Mouse (Mus musculus) ES-E14 (cell line): ENCODE results near the gene Cep68. TPM values are rescaled to one million over a fixed set of nuclear protein-coding genes. Genes with fewer than 3 reads are reported as not detected.
"Not testable (repeated sequence)": the region's sequence is repeated elsewhere in the genome, so short reads cannot be mapped to it uniquely, and the experiment has no call there.

ENCODE experiments used
- DNase-seq: peaks from one replicate; pipeline ENCODE4 v3.0.0-alpha.2; 2013; ENCODE audit warnings: low read depth, low spot score
- H3K27ac ChIP-seq: 2 replicates; pipeline ENCODE4 v1.5.1; 2012; ENCODE audit warnings: low read depth, mild to moderate bottlenecking, low read length, moderate library complexity, mixed read lengths; ENCODE audit not compliant: poor library complexity, insufficient read depth, severe bottlenecking
- H3K36me3 ChIP-seq: 2 replicates; pipeline ENCODE4 v1.6.1; 2012; ENCODE audit warnings: mild to moderate bottlenecking, low read length, moderate library complexity, mixed read lengths; ENCODE audit not compliant: control insufficient read depth, poor library complexity, insufficient read depth, severe bottlenecking
- H3K4me1 ChIP-seq, 2 experiments: fragments of 150-350 bp in 1 of 2; sonication (generic) in 1 of 2; 2 replicates each; pipeline ENCODE4 v1.6.1; 2012; ENCODE audit warnings: low read length in 2 of 2, mild to moderate bottlenecking in 1 of 2, mixed read lengths in 1 of 2; ENCODE audit not compliant: control insufficient read depth in 2 of 2, insufficient read depth in 2 of 2, poor library complexity in 1 of 2
- H3K4me3 ChIP-seq, 2 experiments: fragments of 150-350 bp in 1 of 2; sonication (generic) in 1 of 2; 2 replicates each; pipeline ENCODE4 v1.5.1; 2012; ENCODE audit warnings: low read length in 2 of 2, low read depth in 1 of 2, mild to moderate bottlenecking in 1 of 2, mixed read lengths in 1 of 2; ENCODE audit not compliant: insufficient read depth in 1 of 2, poor library complexity in 1 of 2, severe bottlenecking in 1 of 2
- H3K9ac ChIP-seq: 2 replicates; pipeline ENCODE4 v1.6.1; 2012; ENCODE audit warnings: low read depth, mild to moderate bottlenecking, low read length, mixed read lengths; ENCODE audit not compliant: poor library complexity, insufficient read depth, severe bottlenecking
- H3K9me3 ChIP-seq: fragments of 150-350 bp; sonication (generic); 2 replicates; pipeline ENCODE4 v1.6.1; 2012; ENCODE audit warnings: low read depth, mild to moderate bottlenecking, low read length; ENCODE audit not compliant: control insufficient read depth, insufficient read depth
- CHD2 ChIP-seq: IDR thresholded peaks from 2 replicates; pipeline ENCODE4 v1.6.1; 2014; ENCODE audit warnings: mild to moderate bottlenecking, low read depth, low read length, inconsistent platforms
- HCFC1 ChIP-seq: IDR thresholded peaks from 2 replicates; pipeline ENCODE4 v1.6.1; 2012; ENCODE audit warnings: low read length, inconsistent platforms, borderline replicate concordance; ENCODE audit not compliant: insufficient read depth
- MAFK ChIP-seq: IDR thresholded peaks from 2 replicates; pipeline ENCODE4 v1.6.1; 2014; ENCODE audit warnings: mild to moderate bottlenecking, low read depth, low read length, inconsistent platforms; ENCODE audit not compliant: insufficient read depth
- ZC3H11A ChIP-seq: IDR thresholded peaks from 2 replicates; pipeline ENCODE4 v1.6.1; 2012; ENCODE audit warnings: low read depth, mild to moderate bottlenecking, inconsistent platforms, low read length, borderline replicate concordance
- ZNF384 ChIP-seq: IDR thresholded peaks from 2 replicates; pipeline ENCODE4 v1.6.1; 2012; ENCODE audit warnings: low read depth, low read length, inconsistent platforms
- in situ Hi-C, 2 experiments: fragments of 600-800 bp; cut with MboI; formaldehyde crosslinking; loops; one replicate each; pipeline ENCODE4 v1.15.1; 2025; ENCODE audit warnings: low sequenced_read_pairs in 2 of 2, inconsistent platforms in 1 of 2; ENCODE audit not compliant: unreplicated experiment in 2 of 2
- total RNA-seq: library from RNA; depleted of rRNA; stranded (reverse); fragments of 300-350 nt; gene quantifications from 2 replicates; pipeline ENCODE4 v1.2.3, GENCODE M21; 2012

Gene Cep68
- total RNA-seq, 1 experiment: 30.9 TPM

- Histone ChIP-seq H3K9ac (peak overlapping the region; percentile 46; the same call in 1 of the 2 replicates), H3K4me3 (no peak overlapping the region), H3K27ac (peak overlapping the region; percentile 95), H3K9me3 (no peaks in the 10 kb centered on the region), H3K4me1 (peaks cover 24 to 32% of the 10 kb centered on the region in 2 experiments), H3K36me3 (peaks cover 21% of the 10 kb centered on the region)
- no peak for DNase-seq
- in situ Hi-C loops: no loop called here
- no peak for TF ChIP-seq ZNF384
- no peak for TF ChIP-seq HCFC1
- TF ChIP-seq ZC3H11A: no peak
- no peak for TF ChIP-seq CHD2
- no peak for TF ChIP-seq MAFK
Measured at GRCm38 (mm10) chr11:20229311-20229710, 19.9 kb downstream of the Cep68 start.

- no peak overlapping the region for H3K4me3 ChIP-seq
- peak overlapping the region; percentile 95 for H3K27ac ChIP-seq
- peaks cover 18% of the 10 kb centered on the region for H3K36me3 ChIP-seq
- H3K9me3 ChIP-seq: no peaks in the 10 kb centered on the region
- DNase-seq: no peak
- H3K9ac ChIP-seq: peak overlapping the region; percentile 66; the same call in 1 of the 2 replicates
- in situ Hi-C loops: no loop called here
- TF ChIP-seq CHD2 (no peak), HCFC1 (no peak), MAFK (no peak), ZC3H11A (no peak), ZNF384 (no peak)
- H3K4me1 ChIP-seq: peaks cover 25 to 36% of the 10 kb centered on the region in 2 experiments
Measured at GRCm38 (mm10) chr11:20228666-20229065, 20.6 kb downstream of the Cep68 start.

DNA sequence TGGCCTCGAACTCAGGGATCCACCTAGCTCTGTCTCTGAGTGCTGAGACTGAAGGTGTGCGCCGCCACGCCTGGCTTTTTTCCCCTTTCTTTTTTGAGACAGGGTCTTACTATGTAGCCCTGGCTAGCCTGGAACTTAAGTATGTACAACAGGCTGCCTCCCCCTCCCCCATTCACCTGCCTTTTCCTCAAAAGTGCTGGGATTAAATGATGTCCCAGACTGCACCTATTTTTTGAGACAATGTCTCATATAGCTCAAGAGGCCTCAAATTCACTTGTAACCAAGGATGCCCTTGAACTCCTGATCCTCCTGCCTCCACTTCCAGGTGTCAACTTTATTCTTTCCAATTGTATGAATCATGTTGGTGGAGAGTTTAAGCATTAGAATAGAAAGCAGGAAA is 23.3 kb downstream of the Cep68 start:
- H3K4me1 ChIP-seq: peaks cover 22 to 29% of the 10 kb centered on the region in 2 experiments
- H3K9ac ChIP-seq: peak overlapping the region; percentile 15; the same call in 1 of the 2 replicates
- H3K36me3 ChIP-seq: peaks cover 16% of the 10 kb centered on the region
- TF ChIP-seq ZC3H11A: no peak
- no peak for TF ChIP-seq MAFK
- no peak for TF ChIP-seq ZNF384
- no peak for TF ChIP-seq HCFC1
- TF ChIP-seq CHD2: no peak
- H3K4me3 ChIP-seq: no peak overlapping the region
- no peak for DNase-seq
- in situ Hi-C loops: no loop called here
- peak overlapping the region; percentile 65 for H3K27ac ChIP-seq
- no peaks in the 10 kb centered on the region for H3K9me3 ChIP-seq

DNA sequence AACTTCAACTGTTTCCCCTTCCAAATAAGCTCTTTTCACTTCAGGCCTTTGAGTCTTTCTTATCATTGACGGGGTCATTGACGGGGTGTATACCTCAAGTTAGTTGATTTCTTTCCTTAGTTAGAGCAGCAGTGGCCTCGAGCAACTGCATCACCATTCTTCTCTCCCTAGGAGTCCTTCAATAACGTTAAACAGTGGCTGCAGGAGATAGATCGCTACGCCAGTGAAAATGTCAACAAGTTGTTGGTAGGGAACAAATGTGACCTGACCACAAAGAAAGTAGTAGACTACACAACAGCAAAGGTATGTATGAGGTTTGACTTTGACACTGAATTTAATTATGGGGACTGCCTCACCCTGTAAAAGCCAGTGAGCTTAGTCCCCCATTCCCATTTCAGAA is 25.0 kb downstream of the Cep68 start:
- in situ Hi-C loops: no loop called here
- H3K36me3 ChIP-seq: peaks cover 14% of the 10 kb centered on the region

DNA sequence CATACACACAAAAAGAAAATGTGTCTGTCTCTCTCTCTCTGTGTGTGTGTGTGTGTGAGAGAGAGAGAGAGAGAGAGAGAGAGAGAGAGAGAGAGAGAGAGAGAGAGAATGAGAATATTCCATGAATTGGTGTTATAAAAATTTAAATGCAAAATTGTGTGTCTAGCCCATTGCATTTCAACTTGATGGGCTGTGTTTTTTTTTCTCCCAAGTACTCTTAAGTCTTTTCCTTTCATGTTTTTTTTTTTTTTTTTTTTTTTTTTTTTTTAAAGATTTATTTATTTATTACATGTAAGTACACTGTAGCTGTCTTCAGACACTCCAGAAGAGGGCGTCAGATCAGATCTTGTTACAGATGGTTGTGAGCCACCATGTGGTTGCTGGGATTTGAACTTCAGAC is 27.6 kb downstream of the Cep68 start:
- in situ Hi-C loops, H3K4me3 ChIP-seq, DNase-seq, H3K4me1 ChIP-seq, H3K9ac ChIP-seq, H3K9me3 ChIP-seq, H3K27ac ChIP-seq: not testable (repeated sequence)
- H3K36me3 ChIP-seq: peaks cover 18% of the 10 kb centered on the region
- peak; percentile 89 for TF ChIP-seq ZNF384

More for the DNA sequence above, 25.0 kb downstream of the Cep68 start:
- no peak for TF ChIP-seq MAFK
- TF ChIP-seq HCFC1: no peak
- no peak for TF ChIP-seq ZNF384
- no peak for TF ChIP-seq CHD2
- TF ChIP-seq ZC3H11A: no peak
- Histone ChIP-seq H3K4me1 (peaks cover 15 to 20% of the 10 kb centered on the region in 2 experiments; a peak in 3 of 4 replicates), H3K27ac (peak overlapping the region; percentile 79; the same call in 1 of the 2 replicates), H3K9me3 (no peaks in the 10 kb centered on the region), H3K9ac (no peak overlapping the region), H3K4me3 (no peak overlapping the region)
- DNase-seq: no peak
